Mouse (Mus musculus) hindbrain, embryonic 12.5 days (tissue): Measurements from ENCODE around the gene Sox10. TPM values are rescaled to one million over a fixed set of nuclear protein-coding genes. Genes with fewer than 3 reads are reported as not detected.

Source experiments
- ATAC-seq: fragments of 200-750 bp; cut with Nextera tagmentation; 2 replicates; pipeline ENCODE4 v1.8.0; 2017; ENCODE audit warnings: moderate TSS enrichment; ENCODE audit not compliant: low FRiP score
- H3K27ac ChIP-seq: fragments of 300-500 bp; sonication (generic); 2 replicates; pipeline ENCODE4 v1.5.1; 2016; ENCODE audit warnings: mild to moderate bottlenecking
- H3K27me3 ChIP-seq: fragments of 300-500 bp; sonication (generic); 2 replicates; pipeline ENCODE4 v1.6.1; 2016; ENCODE audit warnings: mild to moderate bottlenecking
- H3K36me3 ChIP-seq: fragments of 300-500 bp; sonication (generic); 2 replicates; pipeline ENCODE4 v1.6.1; 2016; ENCODE audit warnings: mild to moderate bottlenecking
- H3K4me1 ChIP-seq: fragments of 300-500 bp; sonication (generic); 2 replicates; pipeline ENCODE4 v1.6.1; 2016
- H3K4me2 ChIP-seq: fragments of 300-500 bp; sonication (generic); replicated peaks from 2 replicates; pipeline ENCODE4 v1.6.1; 2016; ENCODE audit warnings: mild to moderate bottlenecking
- H3K4me3 ChIP-seq: fragments of 300-500 bp; sonication (generic); 2 replicates; pipeline ENCODE4 v1.5.1; 2016; ENCODE audit warnings: mild to moderate bottlenecking
- H3K9ac ChIP-seq: fragments of 300-500 bp; sonication (generic); 2 replicates; pipeline ENCODE4 v1.6.1; 2016; ENCODE audit warnings: mild to moderate bottlenecking, moderate library complexity
- H3K9me3 ChIP-seq: fragments of 300-500 bp; sonication (generic); replicated peaks from 2 replicates; pipeline ENCODE4 v1.6.1; 2016; ENCODE audit warnings: mild to moderate bottlenecking
- WGBS: fragments of 180-500 bp; shearing (Covaris S2); methylation state at CpG from one replicate; pipeline ENCODE4 v1.1.7; 2016; 5-methylcytosine and 5-hydroxymethylcytosine counted together
- polyA plus RNA-seq: library from polyadenylated mRNA; unstranded; fragments of >200 nt; fragmentation: Nextera tagmentation; extraction: Ambion mirVana; gene quantifications from 2 replicates; pipeline ENCODE4 v1.2.1, GENCODE M21; 2016

Gene Sox10
- polyA plus RNA-seq, 1 experiment from 2014 or later = 19.5 TPM

- WGBS = 22% methylated on average over 27 of the region's 27 CpGs
- Histone ChIP-seq H3K4me3 (no peak overlapping the region), H3K4me2 (peak overlapping the region; percentile 33), H3K27ac (peak overlapping the region; percentile 92), H3K36me3 (no peaks in the 10 kb centered on the region), H3K9ac (peak overlapping the region; percentile 47; the same call in 1 of the 2 replicates), H3K4me1 (peaks cover 29% of the 10 kb centered on the region), H3K9me3 (no peaks in the 10 kb centered on the region), H3K27me3 (no peaks in the 10 kb centered on the region)
- peak; percentile 85 for ATAC-seq
Observed at GRCm38 (mm10) chr15:79192885-79193845, 28.1 kb upstream of the Sox10 start.

- Histone ChIP-seq H3K9ac (no peak overlapping the region), H3K9me3 (no peaks in the 10 kb centered on the region)
Observed at GRCm38 (mm10) chr15:79192450-79192849, 27.4 kb upstream of the Sox10 start.

GRCm38 (mm10) chr15:79191426-79191825, 26.4 kb upstream of the Sox10 start:
- no peaks in the 10 kb centered on the region for H3K9me3 ChIP-seq

More at GRCm38 (mm10) chr15:79192450-79192849, 27.4 kb upstream of the Sox10 start:
- Histone ChIP-seq H3K4me2 (peak overlapping the region; percentile 33; the same call in 1 of the 2 replicates), H3K4me1 (peaks cover 29% of the 10 kb centered on the region), H3K4me3 (no peak overlapping the region), H3K27me3 (no peaks in the 10 kb centered on the region), H3K27ac (peak overlapping the region; percentile 92), H3K36me3 (no peaks in the 10 kb centered on the region)
- ATAC-seq = 0 out of 2 replicates have a peak, but pooled peaks have one; percentile 27
- 82% methylated on average over 6 of the region's 6 CpGs for WGBS

GRCm38 (mm10) chr15:79187819-79188218, 22.8 kb upstream of the Sox10 start:
- no peaks in the 10 kb centered on the region for H3K27me3 ChIP-seq
- 91% methylated on average over 8 of the region's 8 CpGs for WGBS
- no peak overlapping the region for H3K9ac ChIP-seq
- no peak for ATAC-seq
- no peaks in the 10 kb centered on the region for H3K9me3 ChIP-seq
- H3K27ac ChIP-seq = no peak overlapping the region
- H3K4me2 ChIP-seq = no peak overlapping the region
- no peaks in the 10 kb centered on the region for H3K36me3 ChIP-seq
- no peak overlapping the region for H3K4me3 ChIP-seq
- peaks cover 9% of the 10 kb centered on the region for H3K4me1 ChIP-seq

More at GRCm38 (mm10) chr15:79191426-79191825, 26.4 kb upstream of the Sox10 start:
- no peaks in the 10 kb centered on the region for H3K36me3 ChIP-seq
- H3K4me3 ChIP-seq = no peak overlapping the region
- H3K4me1 ChIP-seq = peaks cover 29% of the 10 kb centered on the region
- H3K27ac ChIP-seq = no peak overlapping the region
- H3K9ac ChIP-seq = no peak overlapping the region
- ATAC-seq = no peak
- H3K4me2 ChIP-seq = no peak overlapping the region
- WGBS = 91% methylated on average over 2 of the region's 2 CpGs
- no peaks in the 10 kb centered on the region for H3K27me3 ChIP-seq

DNA sequence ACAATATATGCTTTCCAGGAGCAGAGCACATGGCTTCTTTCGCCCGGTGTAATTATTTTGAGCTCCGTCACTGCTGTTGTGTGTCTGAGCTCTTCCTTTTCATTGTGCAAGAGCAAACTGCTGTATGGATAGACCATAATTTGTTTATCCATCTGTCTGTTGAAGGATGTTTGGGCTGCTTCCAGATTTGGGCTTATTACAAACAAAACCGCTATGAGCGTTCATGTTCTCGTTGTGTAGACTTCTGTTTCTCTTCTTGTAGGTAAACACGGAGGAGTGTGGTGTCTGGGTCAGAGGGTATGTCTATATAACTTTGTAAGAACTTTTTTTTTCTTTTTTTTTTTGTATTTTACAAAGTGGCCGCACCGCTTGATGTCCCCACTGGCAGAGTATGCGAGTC, 20.2 kb upstream of the Sox10 start:
- no peak for ATAC-seq
- Histone ChIP-seq H3K4me2 (no peak overlapping the region), H3K27me3 (no peaks in the 10 kb centered on the region), H3K9ac (no peak overlapping the region), H3K27ac (no peak overlapping the region), H3K4me3 (no peak overlapping the region), H3K4me1 (no peaks in the 10 kb centered on the region), H3K9me3 (no peaks in the 10 kb centered on the region), H3K36me3 (no peaks in the 10 kb centered on the region)
- WGBS = 85% methylated on average over 10 of the region's 10 CpGs

GRCm38 (mm10) chr15:79176905-79177304, 11.9 kb upstream of the Sox10 start:
- Histone ChIP-seq H3K36me3 (no peaks in the 10 kb centered on the region), H3K4me1 (peaks cover 17% of the 10 kb centered on the region), H3K4me2 (no peak overlapping the region), H3K9ac (no peak overlapping the region), H3K27me3 (peaks cover 5% of the 10 kb centered on the region; the same call in 1 of the 2 replicates), H3K27ac (no peak overlapping the region), H3K4me3 (no peak overlapping the region), H3K9me3 (no peaks in the 10 kb centered on the region)
- WGBS = 51% methylated on average over 6 of the region's 6 CpGs
- ATAC-seq = no peak

- Histone ChIP-seq H3K27me3 (peaks cover 51% of the 10 kb centered on the region), H3K36me3 (no peaks in the 10 kb centered on the region), H3K4me2 (0 out of 2 replicates have a peak overlapping the region, but pooled peaks have one; percentile 8), H3K27ac (peak overlapping the region; percentile 76), H3K4me1 (peaks cover 32% of the 10 kb centered on the region), H3K4me3 (no peak overlapping the region), H3K9me3 (no peaks in the 10 kb centered on the region), H3K9ac (no peak overlapping the region)
- ATAC-seq = peak; percentile 60
- WGBS = 41% methylated on average over 8 of the region's 8 CpGs
Observed at GRCm38 (mm10) chr15:79166712-79167111, 1.7 kb upstream of the Sox10 start.

- peaks cover 63% of the 10 kb centered on the region for H3K27me3 ChIP-seq
- no peaks in the 10 kb centered on the region for H3K9me3 ChIP-seq
- H3K4me2 ChIP-seq = peak overlapping the region; percentile 31
- no peaks in the 10 kb centered on the region for H3K36me3 ChIP-seq
- WGBS = 4% methylated on average over 14 of the region's 15 CpGs
- H3K9ac ChIP-seq = peak overlapping the region; percentile 38
- H3K4me1 ChIP-seq = peaks cover 34% of the 10 kb centered on the region
- peak overlapping the region; percentile 32 for H3K4me3 ChIP-seq
- H3K27ac ChIP-seq = peak overlapping the region; percentile 23; the same call in 1 of the 2 replicates
- ATAC-seq = no peak
Observed at GRCm38 (mm10) chr15:79164251-79164650, 789 bp downstream of the Sox10 start.

GRCm38 (mm10) chr15:79162822-79163221, 2.2 kb downstream of the Sox10 start:
- H3K4me2 ChIP-seq = peak overlapping the region; percentile 22; the same call in 1 of the 2 replicates
- ATAC-seq = no peak
- H3K4me1 ChIP-seq = peaks cover 34% of the 10 kb centered on the region
- peak overlapping the region; percentile 32 for H3K4me3 ChIP-seq
- 37% methylated on average over 14 of the region's 14 CpGs for WGBS
- peaks cover 69% of the 10 kb centered on the region for H3K27me3 ChIP-seq
- H3K27ac ChIP-seq = no peak overlapping the region
- no peaks in the 10 kb centered on the region for H3K9me3 ChIP-seq
- no peak overlapping the region for H3K9ac ChIP-seq
- no peaks in the 10 kb centered on the region for H3K36me3 ChIP-seq

GRCm38 (mm10) chr15:79162301-79162700, 2.7 kb downstream of the Sox10 start:
- H3K4me2 ChIP-seq = peak overlapping the region; percentile 22
- H3K4me3 ChIP-seq = peak overlapping the region; percentile 32
- H3K9ac ChIP-seq = no peak overlapping the region
- no peaks in the 10 kb centered on the region for H3K9me3 ChIP-seq
- no peak for ATAC-seq
- H3K27me3 ChIP-seq = peaks cover 69% of the 10 kb centered on the region
- H3K4me1 ChIP-seq = peaks cover 34% of the 10 kb centered on the region
- H3K36me3 ChIP-seq = no peaks in the 10 kb centered on the region
- H3K27ac ChIP-seq = no peak overlapping the region
- 65% methylated on average over 7 of the region's 7 CpGs for WGBS

- no peak for ATAC-seq
- peaks cover 12% of the 10 kb centered on the region for H3K36me3 ChIP-seq
- peak overlapping the region; percentile 35; the same call in 1 of the 2 replicates for H3K27ac ChIP-seq
- H3K4me2 ChIP-seq = no peak overlapping the region
- peaks cover 13% of the 10 kb centered on the region for H3K27me3 ChIP-seq
- whole genome bisulfite sequencing = 18% methylated on average over 3 of the region's 3 CpGs
- H3K9me3 ChIP-seq = no peaks in the 10 kb centered on the region
- peaks cover 35% of the 10 kb centered on the region for H3K4me1 ChIP-seq
- H3K4me3 ChIP-seq = no peak overlapping the region
- H3K9ac ChIP-seq = 0 out of 2 replicates have a peak overlapping the region, but pooled peaks have one; percentile 32
Observed at GRCm38 (mm10) chr15:79155572-79155971, 9.5 kb downstream of the Sox10 start.

DNA sequence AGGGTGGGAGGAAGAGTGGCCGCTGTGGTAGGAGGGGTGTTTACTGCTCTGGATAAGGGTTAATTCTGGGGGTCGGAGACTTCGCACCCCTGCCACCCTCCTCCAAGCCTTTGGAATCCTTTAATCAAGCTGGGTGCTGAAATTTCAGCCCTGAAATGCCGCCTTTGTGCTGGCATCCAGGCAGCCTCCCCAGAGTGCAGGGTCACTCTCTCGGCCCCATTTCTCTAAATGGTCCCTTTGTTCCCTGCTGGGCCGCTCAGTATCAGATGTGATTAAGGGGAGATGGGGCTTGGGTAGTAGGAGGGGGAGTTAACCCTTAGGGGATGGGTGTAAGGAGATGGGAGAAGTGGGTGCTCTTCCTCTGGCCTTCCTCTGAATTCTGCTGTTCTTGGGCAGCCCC, 12.3 kb downstream of the Sox10 start:
- Histone ChIP-seq H3K4me2 (no peak overlapping the region), H3K4me3 (no peak overlapping the region), H3K27ac (peak overlapping the region; percentile 94), H3K4me1 (peaks cover 33% of the 10 kb centered on the region), H3K36me3 (peaks cover 31% of the 10 kb centered on the region), H3K27me3 (no peaks in the 10 kb centered on the region), H3K9ac (0 out of 2 replicates have a peak overlapping the region, but pooled peaks have one; percentile 4), H3K9me3 (no peaks in the 10 kb centered on the region)
- WGBS = 48% methylated on average over 6 of the region's 6 CpGs
- 0 out of 2 replicates have a peak, but pooled peaks have one; percentile 30 for ATAC-seq
